Mouse (Mus musculus) embryo, embryonic 9.5 days (tissue): ENCODE data around the gene Apobec3.

Experiments used
- DNase-seq: peaks from one replicate; pipeline ENCODE4 v3.0.0-alpha.2; 2017; ENCODE audit errors: extremely low spot score

Apobec3 gene

GRCm38 (mm10) chr15:79891436-79892212 lies at the start of gene Apobec3:
Gene Apobec3, plus strand, starts transcription at chr15:79891659.
- DNase-seq = peak; percentile 61

GRCm38 (mm10) chr15:79842985-79843384 lies 48.5 kb upstream of the Apobec3 start:
- DNase-seq = no peak

GRCm38 (mm10) chr15:79845986-79846385 lies 45.5 kb upstream of the Apobec3 start:
- no peak for DNase-seq

- DNase-seq = no peak
Observed at GRCm38 (mm10) chr15:79847100-79847499, 44.4 kb upstream of the Apobec3 start.

GRCm38 (mm10) chr15:79850143-79850542 lies 41.3 kb upstream of the Apobec3 start:
- DNase-seq = no peak

GRCm38 (mm10) chr15:79858979-79859378 lies 32.5 kb upstream of the Apobec3 start:
- no peak for DNase-seq

GRCm38 (mm10) chr15:79859821-79860220 lies 31.6 kb upstream of the Apobec3 start:
- no peak for DNase-seq

GRCm38 (mm10) chr15:79867260-79868002 lies 24.0 kb upstream of the Apobec3 start:
- no peak for DNase-seq

GRCm38 (mm10) chr15:79873545-79873944 lies 17.9 kb upstream of the Apobec3 start:
- no peak for DNase-seq

GRCm38 (mm10) chr15:79873995-79874394 lies 17.5 kb upstream of the Apobec3 start:
- DNase-seq = no peak

GRCm38 (mm10) chr15:79875261-79875995 lies 16.0 kb upstream of the Apobec3 start:
- DNase-seq = no peak

GRCm38 (mm10) chr15:79878725-79879136 lies 12.7 kb upstream of the Apobec3 start:
- no peak for DNase-seq

GRCm38 (mm10) chr15:79879319-79879718 lies 12.1 kb upstream of the Apobec3 start:
- no peak for DNase-seq

GRCm38 (mm10) chr15:79880477-79880876 lies 11.0 kb upstream of the Apobec3 start:
- DNase-seq = no peak

GRCm38 (mm10) chr15:79882623-79883267 lies 8.7 kb upstream of the Apobec3 start:
- no peak for DNase-seq

GRCm38 (mm10) chr15:79883352-79883822 lies 8.1 kb upstream of the Apobec3 start:
- DNase-seq = peak; percentile 94

GRCm38 (mm10) chr15:79884820-79885219 lies 6.6 kb upstream of the Apobec3 start:
- DNase-seq = no peak

- peak; percentile 48 for DNase-seq
Observed at GRCm38 (mm10) chr15:79892213-79892541, 718 bp downstream of the Apobec3 start.

GRCm38 (mm10) chr15:79892995-79893823 lies 1.8 kb downstream of the Apobec3 start:
- DNase-seq = no peak

GRCm38 (mm10) chr15:79893824-79894123 lies 2.3 kb downstream of the Apobec3 start:
- no peak for DNase-seq

GRCm38 (mm10) chr15:79894343-79894742 lies 2.9 kb downstream of the Apobec3 start:
- no peak for DNase-seq
